Mouse (Mus musculus): ENCODE results near the gene 1700024P04Rik.

Gene 1700024P04Rik

DNA sequence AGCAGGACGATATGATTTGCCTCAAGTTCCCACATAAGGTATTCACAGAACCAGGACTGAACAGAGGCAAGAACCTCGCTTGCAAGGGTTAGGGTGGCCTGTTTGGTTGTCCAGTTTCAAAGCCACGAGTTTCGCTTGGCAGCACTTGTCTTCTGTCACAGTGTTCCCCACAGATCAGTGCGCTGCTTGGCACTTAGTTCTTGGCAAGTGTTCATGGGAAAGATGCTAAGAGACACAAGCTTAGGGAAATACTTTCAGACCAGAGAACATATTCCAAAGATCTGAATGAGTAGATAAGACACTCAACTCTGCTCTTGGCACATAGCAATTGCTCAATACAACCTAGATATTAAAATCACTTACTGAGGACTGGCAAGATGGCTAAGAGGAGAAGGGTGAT lies 17.8 kb downstream of the 1700024P04Rik start:
- DNase-seq (ENCODE audit: low spot score in 2 of 2), result no peak

- DNase-seq (ENCODE audit: low spot score in 2 of 2), result no peak
Measured at GRCm38 (mm10) chr13:98963612-98964011, 20.8 kb downstream of the 1700024P04Rik start.

DNA sequence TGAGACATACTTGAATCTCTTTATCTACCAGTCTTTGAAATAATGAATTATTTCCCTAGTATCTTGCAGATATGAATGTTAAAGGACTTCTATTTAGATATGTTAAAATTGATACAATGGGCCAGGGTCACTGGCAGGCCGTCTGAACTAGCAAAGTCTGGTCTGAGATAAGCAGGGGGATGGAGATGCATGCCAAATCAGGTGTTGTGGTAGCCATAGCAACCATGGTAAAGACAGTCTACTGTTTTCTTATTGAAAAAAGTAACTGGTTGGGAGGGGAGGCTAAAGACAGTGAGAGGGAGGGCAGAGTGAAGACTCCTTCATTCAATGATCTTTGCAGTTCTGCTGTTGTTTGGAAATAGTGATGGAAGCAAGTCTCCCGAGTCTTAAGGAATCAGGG lies 26.2 kb downstream of the 1700024P04Rik start:
- DNase-seq (ENCODE audit: low spot score in 2 of 2), result no peak

DNA sequence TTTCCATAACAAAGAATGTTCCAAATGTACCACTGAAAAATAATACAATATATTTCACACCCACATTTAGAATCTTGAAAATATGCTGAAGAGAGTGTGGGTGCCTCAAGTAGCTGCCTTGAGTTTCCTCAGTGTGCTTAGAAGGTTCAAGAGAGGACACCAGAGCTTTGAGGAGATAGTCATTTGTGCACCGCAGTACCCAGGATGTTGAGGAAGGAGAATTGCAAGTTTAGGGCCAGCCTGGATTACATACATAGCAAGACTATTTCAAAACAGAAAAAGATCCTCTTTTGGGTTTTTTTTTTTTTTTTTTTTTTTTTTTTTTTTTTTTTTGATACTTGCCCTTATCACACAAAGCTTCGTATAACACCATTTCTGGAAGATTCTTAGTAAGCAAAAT lies 28.2 kb downstream of the 1700024P04Rik start:
- DNase-seq (ENCODE audit: low spot score in 2 of 2), result no peak

DNA sequence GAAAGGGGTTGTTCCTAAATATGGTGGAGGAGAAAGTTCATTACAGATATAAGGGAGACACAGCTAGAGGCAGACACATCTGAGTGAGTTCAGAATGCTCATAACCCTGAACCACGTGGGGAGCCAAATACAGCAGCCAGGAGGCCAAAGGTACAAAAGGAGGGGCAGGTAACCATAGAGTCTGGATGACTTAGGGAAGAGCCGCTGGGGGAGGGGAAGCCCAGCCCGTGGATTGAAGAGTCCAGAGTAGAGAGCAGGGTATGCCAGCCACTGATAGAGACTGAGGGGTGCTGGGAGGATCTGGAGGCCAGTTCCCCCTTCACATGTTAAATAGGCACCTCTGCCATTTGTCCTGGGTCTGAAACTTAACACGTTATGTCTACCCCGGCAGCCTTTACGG lies 28.7 kb downstream of the 1700024P04Rik start:
- no peak for DNase-seq (ENCODE audit: low spot score in 2 of 2)

GRCm38 (mm10) chr13:98955226-98955625 lies 29.1 kb downstream of the 1700024P04Rik start:
- no peak for DNase-seq (ENCODE audit: low spot score in 2 of 2)

DNA sequence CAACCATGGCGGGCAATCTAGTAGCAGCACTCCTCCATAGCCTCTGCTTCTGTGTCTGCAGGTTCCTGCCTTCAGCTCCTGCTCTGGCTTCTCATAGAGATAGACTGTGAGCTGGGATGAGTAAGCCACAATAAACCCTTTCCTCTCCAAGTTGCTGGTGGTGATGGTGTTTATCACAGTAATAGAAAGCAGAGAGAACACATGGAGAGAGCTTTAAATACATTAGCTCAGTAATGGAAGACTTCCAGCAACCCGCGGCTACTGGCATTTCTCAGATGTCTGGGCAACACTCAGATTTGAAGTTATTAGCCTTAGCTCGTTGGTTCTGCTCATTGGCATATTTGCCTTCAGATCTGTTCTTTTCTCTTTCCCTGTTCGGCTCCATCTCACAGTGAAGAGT lies 30.5 kb downstream of the 1700024P04Rik start:
- DNase-seq (ENCODE audit: low spot score in 2 of 2), result peak in 1 of 2 experiments; percentile 52

DNA sequence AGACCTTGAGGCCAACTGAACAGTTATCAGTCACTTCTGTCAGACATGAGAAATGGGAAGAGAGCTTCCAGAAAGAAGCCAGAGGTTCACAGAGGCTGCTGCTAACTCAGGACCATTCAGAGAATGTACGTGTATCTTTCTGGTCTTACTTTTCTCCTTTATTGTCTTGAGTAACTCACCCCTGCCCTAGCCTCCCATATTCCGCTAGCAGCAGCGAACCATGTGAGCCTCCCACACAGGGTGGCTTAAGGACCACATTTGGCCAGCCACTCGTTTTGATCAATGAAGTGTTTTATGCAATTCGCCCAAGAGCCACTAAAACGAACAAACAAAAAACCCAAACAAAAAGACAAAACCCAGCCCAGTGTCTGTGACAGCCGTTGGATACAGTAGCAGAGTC lies 32.4 kb downstream of the 1700024P04Rik start:
- no peak for DNase-seq (ENCODE audit: low spot score in 2 of 2)

DNA sequence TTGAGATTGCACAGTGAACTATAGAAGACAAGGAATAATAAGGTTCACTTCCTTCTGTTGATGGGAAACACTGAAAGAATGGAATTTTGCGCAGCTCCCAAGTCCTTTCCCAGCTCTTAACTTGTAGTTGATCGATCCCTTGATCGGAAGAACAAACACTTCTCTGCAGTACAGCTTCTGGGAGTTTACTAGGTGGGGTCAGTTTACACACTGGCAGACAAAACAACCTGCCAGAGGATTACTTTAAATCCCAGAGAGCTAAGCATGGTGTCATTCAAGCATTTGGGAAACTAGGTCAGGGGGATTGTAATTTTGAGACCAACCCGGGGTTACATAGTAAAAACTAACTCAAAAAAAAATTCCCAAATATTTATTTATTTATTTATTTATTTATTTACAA lies 36.2 kb downstream of the 1700024P04Rik start:
- no peak for DNase-seq (ENCODE audit: low spot score in 2 of 2)

DNA sequence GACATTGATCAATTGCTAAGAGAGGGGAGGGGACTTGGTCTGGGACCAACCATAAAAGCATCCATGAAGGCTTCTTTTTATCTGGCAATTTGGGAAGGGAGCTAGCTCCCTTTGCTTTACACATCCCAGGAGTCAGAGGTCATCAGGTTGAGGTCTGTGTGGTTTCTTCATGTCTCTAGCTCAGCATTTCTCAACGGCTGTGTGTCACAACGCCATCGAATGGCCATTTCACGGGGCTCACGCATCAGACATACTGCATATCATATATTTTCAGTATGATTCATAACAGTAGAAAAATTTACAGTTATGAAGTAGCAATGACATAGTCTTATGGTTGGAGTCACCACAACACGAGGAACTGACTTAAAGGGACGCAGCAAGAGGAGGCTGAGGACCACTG lies 37.9 kb downstream of the 1700024P04Rik start:
- DNase-seq (ENCODE audit: low spot score in 2 of 2), result no peak

- DNase-seq (ENCODE audit: low spot score in 2 of 2), result no peak
Measured at GRCm38 (mm10) chr13:98945908-98946307, 38.5 kb downstream of the 1700024P04Rik start.

DNA sequence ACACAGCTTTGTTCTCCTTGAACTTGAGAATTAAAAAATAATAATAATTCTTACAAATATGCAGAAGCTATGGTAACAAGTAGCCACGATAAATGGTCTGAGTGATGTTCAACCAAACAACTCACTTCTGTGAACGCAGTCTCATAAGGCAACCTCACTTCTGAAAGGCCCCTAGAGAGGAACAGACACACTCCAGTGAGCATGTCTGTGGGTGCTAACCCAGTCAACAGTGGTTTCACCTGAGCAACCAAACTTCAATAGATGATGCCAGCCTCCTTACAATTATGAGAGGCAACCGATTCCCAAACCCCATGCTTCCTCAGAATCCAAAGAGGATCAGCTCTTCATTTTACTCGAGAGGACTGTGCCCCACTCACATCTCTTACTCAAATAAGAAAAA lies 39.0 kb downstream of the 1700024P04Rik start:
- no peak for DNase-seq (ENCODE audit: low spot score in 2 of 2)

- DNase-seq (ENCODE audit: low spot score in 2 of 2), result no peak
Measured at GRCm38 (mm10) chr13:98944620-98945081, 39.7 kb downstream of the 1700024P04Rik start.

- no peak for DNase-seq (ENCODE audit: low spot score in 2 of 2)
Measured at GRCm38 (mm10) chr13:98942360-98942759, 42.0 kb downstream of the 1700024P04Rik start.

DNA sequence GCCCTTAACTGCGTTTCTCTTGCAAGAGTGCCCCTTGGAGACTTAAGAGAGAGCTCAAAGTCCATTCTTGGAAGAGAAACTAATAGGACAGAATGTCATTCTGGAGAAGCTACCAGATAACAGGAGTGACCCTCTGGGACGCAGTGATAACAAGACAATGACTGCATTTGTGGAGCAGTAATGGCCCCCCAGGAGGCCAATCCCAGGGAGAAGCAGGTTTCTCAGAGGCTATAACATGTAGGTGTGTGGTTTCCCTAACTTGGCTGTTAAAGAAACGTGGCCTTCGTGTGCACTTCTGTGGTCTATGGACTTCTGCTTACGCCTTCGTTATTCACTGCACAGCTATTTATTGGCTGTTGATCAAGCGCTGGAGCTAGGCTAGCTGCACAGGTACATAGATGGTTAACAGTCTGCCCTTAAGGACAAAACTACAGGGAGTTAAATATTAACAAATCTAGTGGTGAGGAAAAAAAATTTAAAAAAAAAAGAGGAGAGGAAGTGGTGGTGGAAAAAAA lies 42.5 kb downstream of the 1700024P04Rik start:
- no peak for DNase-seq (ENCODE audit: low spot score in 2 of 2)

- no peak for DNase-seq (ENCODE audit: low spot score in 2 of 2)
Measured at GRCm38 (mm10) chr13:98937108-98937507, 47.3 kb downstream of the 1700024P04Rik start.
